Mouse (Mus musculus): ENCODE measurements at regions not wholly inside any gene's neighbourhood (a gene's known extent, or its start where the extent isn't known, plus 50 kb on each side); places are given as distances from the start of the nearest gene placed in this dataset.

- no peaks in the 10 kb centered on the region for H3K36me3 ChIP-seq (ENCODE audit: control insufficient read depth, insufficient read depth, low read length)
- H3K27me3 ChIP-seq (ENCODE audit: control insufficient read depth, insufficient read depth, low read depth, low read length): no peaks in the 10 kb centered on the region
- no peak overlapping the region for H3K9ac ChIP-seq (ENCODE audit: low read depth, low read length)
- H3K27ac ChIP-seq (ENCODE audit: low read length): no peak overlapping the region
- H3K4me2 ChIP-seq (ENCODE audit: low read length): no peak overlapping the region
- no peak overlapping the region for H3K4me3 ChIP-seq (ENCODE audit: low read depth, low read length)
- no peaks in the 10 kb centered on the region for H3K4me1 ChIP-seq (ENCODE audit: control insufficient read depth, insufficient read depth, low read length)
- ATAC-seq: no peak
- 67% methylated on average over 2 of the region's 2 CpGs for WGBS
- no peaks in the 10 kb centered on the region for H3K9me3 ChIP-seq (replicated peaks; ENCODE audit: control insufficient read depth, low read length, poor library complexity, severe bottlenecking)
Observed at GRCm38 (mm10) chr15:13635346-13635940, 462.0 kb upstream of the Cdh6 start.

- no peak overlapping the region for H3K27ac ChIP-seq (ENCODE audit: low read length)
- H3K9ac ChIP-seq (ENCODE audit: low read depth, low read length): no peak overlapping the region
- 84% methylated on average over 1 of the region's 1 CpGs for WGBS
- H3K4me2 ChIP-seq (ENCODE audit: low read length): no peak overlapping the region
- H3K4me3 ChIP-seq (ENCODE audit: low read depth, low read length): no peak overlapping the region
- no peaks in the 10 kb centered on the region for H3K36me3 ChIP-seq (ENCODE audit: control insufficient read depth, insufficient read depth, low read length)
- no peak for ATAC-seq
- H3K9me3 ChIP-seq (replicated peaks; ENCODE audit: control insufficient read depth, low read length, poor library complexity, severe bottlenecking): no peaks in the 10 kb centered on the region
- no peaks in the 10 kb centered on the region for H3K27me3 ChIP-seq (ENCODE audit: control insufficient read depth, insufficient read depth, low read depth, low read length)
- no peaks in the 10 kb centered on the region for H3K4me1 ChIP-seq (ENCODE audit: control insufficient read depth, insufficient read depth, low read length)
Observed at GRCm38 (mm10) chr15:13602133-13602532, 428.7 kb upstream of the Cdh6 start.

- Histone ChIP-seq H3K27ac (ENCODE audit: low read length) (no peak overlapping the region), H3K4me1 (ENCODE audit: control insufficient read depth, insufficient read depth, low read length) (no peaks in the 10 kb centered on the region), H3K9me3 (replicated peaks; ENCODE audit: control insufficient read depth, low read length, poor library complexity, severe bottlenecking) (no peaks in the 10 kb centered on the region), H3K4me3 (ENCODE audit: low read depth, low read length) (no peak overlapping the region), H3K27me3 (ENCODE audit: control insufficient read depth, insufficient read depth, low read depth, low read length) (no peaks in the 10 kb centered on the region), H3K4me2 (ENCODE audit: low read length) (no peak overlapping the region), H3K36me3 (ENCODE audit: control insufficient read depth, insufficient read depth, low read length) (no peaks in the 10 kb centered on the region), H3K9ac (ENCODE audit: low read depth, low read length) (no peak overlapping the region)
- WGBS: 69% methylated on average over 2 of the region's 2 CpGs
- no peak for ATAC-seq
Observed at GRCm38 (mm10) chr15:13597856-13598255, 424.4 kb upstream of the Cdh6 start.

- no peak overlapping the region for H3K9ac ChIP-seq (ENCODE audit: low read depth, low read length)
- no peak overlapping the region for H3K4me3 ChIP-seq (ENCODE audit: low read depth, low read length)
- no peaks in the 10 kb centered on the region for H3K4me1 ChIP-seq (ENCODE audit: control insufficient read depth, insufficient read depth, low read length)
- H3K9me3 ChIP-seq (replicated peaks; ENCODE audit: control insufficient read depth, low read length, poor library complexity, severe bottlenecking): no peaks in the 10 kb centered on the region
- H3K27ac ChIP-seq (ENCODE audit: low read length): no peak overlapping the region
- H3K36me3 ChIP-seq (ENCODE audit: control insufficient read depth, insufficient read depth, low read length): no peaks in the 10 kb centered on the region
- WGBS: 84% methylated on average over 5 of the region's 5 CpGs
- no peak overlapping the region for H3K4me2 ChIP-seq (ENCODE audit: low read length)
- no peak for ATAC-seq
- H3K27me3 ChIP-seq (ENCODE audit: control insufficient read depth, insufficient read depth, low read depth, low read length): no peaks in the 10 kb centered on the region
Observed at GRCm38 (mm10) chr15:13593823-13594222, 420.3 kb upstream of the Cdh6 start.

GRCm38 (mm10) chr15:13590864-13591263 is 417.4 kb upstream of the Cdh6 start:
- ATAC-seq: no peak
- Histone ChIP-seq H3K4me3 (ENCODE audit: low read depth, low read length) (no peak overlapping the region), H3K4me1 (ENCODE audit: control insufficient read depth, insufficient read depth, low read length) (no peaks in the 10 kb centered on the region), H3K9me3 (replicated peaks; ENCODE audit: control insufficient read depth, low read length, poor library complexity, severe bottlenecking) (no peaks in the 10 kb centered on the region), H3K27me3 (ENCODE audit: control insufficient read depth, insufficient read depth, low read depth, low read length) (no peaks in the 10 kb centered on the region), H3K9ac (ENCODE audit: low read depth, low read length) (no peak overlapping the region), H3K27ac (ENCODE audit: low read length) (no peak overlapping the region), H3K36me3 (ENCODE audit: control insufficient read depth, insufficient read depth, low read length) (no peaks in the 10 kb centered on the region), H3K4me2 (ENCODE audit: low read length) (no peak overlapping the region)
- WGBS: 74% methylated on average over 5 of the region's 5 CpGs

GRCm38 (mm10) chr15:13583300-13583699 is 409.8 kb upstream of the Cdh6 start:
- Histone ChIP-seq H3K27ac (ENCODE audit: low read length) (no peak overlapping the region), H3K36me3 (ENCODE audit: control insufficient read depth, insufficient read depth, low read length) (no peaks in the 10 kb centered on the region), H3K9ac (ENCODE audit: low read depth, low read length) (no peak overlapping the region), H3K4me3 (ENCODE audit: low read depth, low read length) (no peak overlapping the region), H3K4me2 (ENCODE audit: low read length) (no peak overlapping the region), H3K9me3 (replicated peaks; ENCODE audit: control insufficient read depth, low read length, poor library complexity, severe bottlenecking) (no peaks in the 10 kb centered on the region), H3K4me1 (ENCODE audit: control insufficient read depth, insufficient read depth, low read length) (peaks cover 2% of the 10 kb centered on the region; the same call in 1 of the 2 replicates), H3K27me3 (ENCODE audit: control insufficient read depth, insufficient read depth, low read depth, low read length) (no peaks in the 10 kb centered on the region)
- peak; percentile 68 for ATAC-seq
- 62% methylated on average over 4 of the region's 4 CpGs for WGBS

- H3K9me3 ChIP-seq (replicated peaks; ENCODE audit: control insufficient read depth, low read length, poor library complexity, severe bottlenecking): no peaks in the 10 kb centered on the region
- no peaks in the 10 kb centered on the region for H3K27me3 ChIP-seq (ENCODE audit: control insufficient read depth, insufficient read depth, low read depth, low read length)
- H3K9ac ChIP-seq (ENCODE audit: low read depth, low read length): no peak overlapping the region
- H3K4me1 ChIP-seq (ENCODE audit: control insufficient read depth, insufficient read depth, low read length): peaks cover 2% of the 10 kb centered on the region; the same call in 1 of the 2 replicates
- H3K4me2 ChIP-seq (ENCODE audit: low read length): no peak overlapping the region
- 94% methylated on average over 3 of the region's 3 CpGs for WGBS
- no peak overlapping the region for H3K4me3 ChIP-seq (ENCODE audit: low read depth, low read length)
- no peak for ATAC-seq
- no peaks in the 10 kb centered on the region for H3K36me3 ChIP-seq (ENCODE audit: control insufficient read depth, insufficient read depth, low read length)
- no peak overlapping the region for H3K27ac ChIP-seq (ENCODE audit: low read length)
Observed at GRCm38 (mm10) chr15:13582134-13582533, 408.7 kb upstream of the Cdh6 start.

GRCm38 (mm10) chr15:13573621-13574020 is 400.1 kb upstream of the Cdh6 start:
- Histone ChIP-seq H3K4me2 (ENCODE audit: low read length) (no peak overlapping the region), H3K9me3 (replicated peaks; ENCODE audit: control insufficient read depth, low read length, poor library complexity, severe bottlenecking) (no peaks in the 10 kb centered on the region), H3K4me1 (ENCODE audit: control insufficient read depth, insufficient read depth, low read length) (no peaks in the 10 kb centered on the region), H3K36me3 (ENCODE audit: control insufficient read depth, insufficient read depth, low read length) (no peaks in the 10 kb centered on the region), H3K27ac (ENCODE audit: low read length) (no peak overlapping the region), H3K27me3 (ENCODE audit: control insufficient read depth, insufficient read depth, low read depth, low read length) (no peaks in the 10 kb centered on the region), H3K9ac (ENCODE audit: low read depth, low read length) (no peak overlapping the region), H3K4me3 (ENCODE audit: low read depth, low read length) (no peak overlapping the region)
- WGBS: 88% methylated on average over 3 of the region's 3 CpGs
- ATAC-seq: no peak

GRCm38 (mm10) chr15:13560920-13561319 is 387.4 kb upstream of the Cdh6 start:
- no peaks in the 10 kb centered on the region for H3K36me3 ChIP-seq (ENCODE audit: control insufficient read depth, insufficient read depth, low read length)
- no peak overlapping the region for H3K4me2 ChIP-seq (ENCODE audit: low read length)
- ATAC-seq: peak; percentile 42; the same call in 1 of the 2 replicates

More at GRCm38 (mm10) chr15:13560920-13561319, 387.4 kb upstream of the Cdh6 start:
- no peaks in the 10 kb centered on the region for H3K4me1 ChIP-seq (ENCODE audit: control insufficient read depth, insufficient read depth, low read length)
- H3K4me3 ChIP-seq (ENCODE audit: low read depth, low read length): no peak overlapping the region
- H3K27me3 ChIP-seq (ENCODE audit: control insufficient read depth, insufficient read depth, low read depth, low read length): no peaks in the 10 kb centered on the region
- H3K27ac ChIP-seq (ENCODE audit: low read length): no peak overlapping the region
- H3K9ac ChIP-seq (ENCODE audit: low read depth, low read length): no peak overlapping the region
- H3K9me3 ChIP-seq (replicated peaks; ENCODE audit: control insufficient read depth, low read length, poor library complexity, severe bottlenecking): no peaks in the 10 kb centered on the region
